In the genomic region with DNA sequence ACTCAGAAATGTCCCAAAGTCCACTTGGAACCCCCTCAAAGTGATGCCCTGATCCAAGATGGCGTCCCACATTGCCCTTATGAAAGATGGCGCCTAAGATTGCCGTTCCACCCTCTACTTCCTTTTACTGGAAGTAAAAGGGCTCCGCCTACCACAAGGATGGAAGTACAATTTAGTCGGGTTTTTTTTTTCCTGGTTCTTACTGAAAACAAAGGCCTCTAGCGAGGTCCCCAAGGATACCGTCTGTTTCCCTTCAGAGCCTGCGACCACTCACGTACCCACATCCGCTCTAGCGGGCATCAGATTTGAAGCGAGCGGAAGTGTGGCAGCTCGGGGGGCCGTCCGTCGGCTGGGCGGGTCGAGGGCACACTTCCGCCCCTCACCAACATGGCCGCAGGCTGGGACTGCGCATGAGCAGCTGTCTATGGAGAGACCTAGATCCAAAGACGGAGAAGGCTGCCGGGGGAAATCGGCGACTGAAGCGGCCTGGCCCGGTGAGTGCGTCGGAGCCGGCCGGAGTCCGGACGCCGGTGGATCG, we compare ENCODE assay signal across 8 mouse cellular contexts. TPM values are rescaled to one million over a fixed set of nuclear protein-coding genes. Genes with fewer than 3 reads are reported as not detected.
DNase-seq lines count a peak whose midpoint lies in the region; ATAC-seq and TF ChIP-seq lines count a peak whose summit lies in the region.

Usf1 (plus strand) TSS at position 367 of the 538 bp plus-strand sequence.

- peaks cover 2% of the 10 kb centered on the region; the same call in 1 of the 2 replicates for H3K79me2 ChIP-seq in heart, adult 2 months (replicated peaks; ENCODE audit: control insufficient read depth, insufficient read depth, low read length)

- no peaks in the 10 kb centered on the region for H3K27me3 ChIP-seq in embryonic facial prominence, embryonic 14.5 days (replicated peaks; ENCODE audit: control insufficient read depth, insufficient read depth, low read length)
- no peaks in the 10 kb centered on the region for H3K27me3 ChIP-seq in heart, adult 2 months (ENCODE audit: control insufficient read depth, insufficient read depth, low read length)
- H3K27me3 ChIP-seq in limb, embryonic 13.5 days: peaks cover 15% of the 10 kb centered on the region; the same call in 1 of the 2 replicates
- peaks cover 17% of the 10 kb centered on the region for H3K27me3 ChIP-seq in midbrain, embryonic 16.5 days (ENCODE audit: control insufficient read depth, insufficient read depth, low read depth, low read length)

- peak; percentile 8; the same call in 1 of the 2 replicates for TF ChIP-seq CTCF in heart, adult 2 months (IDR thresholded peaks at IDR 0.05)

- ATAC-seq in embryonic facial prominence, embryonic 14.5 days (ENCODE audit: low read depth): peak; percentile 98
- peak; percentile 96 for ATAC-seq in limb, embryonic 13.5 days (ENCODE audit: low FRiP score, low read depth)
- peak; percentile 98 for ATAC-seq in midbrain, embryonic 16.5 days

- WGBS in embryonic facial prominence, embryonic 14.5 days: under 1% methylated on average over 36 of the region's 36 CpGs
- WGBS in heart, adult 2 months: under 1% methylated on average over 36 of the region's 36 CpGs
- under 1% methylated on average over 36 of the region's 36 CpGs for WGBS in limb, embryonic 13.5 days
- under 1% methylated on average over 36 of the region's 36 CpGs for WGBS in midbrain, embryonic 16.5 days

- no peaks in the 10 kb centered on the region for H3K9me3 ChIP-seq in embryonic facial prominence, embryonic 14.5 days (ENCODE audit: control insufficient read depth, low read length)
- no peaks in the 10 kb centered on the region for H3K9me3 ChIP-seq in limb, embryonic 13.5 days
- H3K9me3 ChIP-seq in midbrain, embryonic 16.5 days (replicated peaks; ENCODE audit: control insufficient read depth, low read length, poor library complexity, severe bottlenecking): no peaks in the 10 kb centered on the region

- peak within 1 kb of the TSS; percentile 93 for H3K27ac ChIP-seq in embryonic facial prominence, embryonic 14.5 days (replicated peaks; ENCODE audit: low read depth, low read length)
- peak within 1 kb of the TSS; percentile 95 for H3K27ac ChIP-seq in heart, adult 2 months
- peak within 1 kb of the TSS; percentile 88 for H3K27ac ChIP-seq in limb, embryonic 13.5 days
- H3K27ac ChIP-seq in midbrain, embryonic 16.5 days (ENCODE audit: low read length): peak within 1 kb of the TSS; percentile 96

- peaks cover 6% of the 10 kb centered on the region; the same call in 1 of the 2 replicates for H3K4me1 ChIP-seq in embryonic facial prominence, embryonic 14.5 days (ENCODE audit: control insufficient read depth, insufficient read depth, low read length)
- H3K4me1 ChIP-seq in heart, adult 2 months (ENCODE audit: control insufficient read depth, insufficient read depth, low read length): peaks cover 4% of the 10 kb centered on the region
- H3K4me1 ChIP-seq in limb, embryonic 13.5 days: peaks cover 14% of the 10 kb centered on the region
- peaks cover 21% of the 10 kb centered on the region for H3K4me1 ChIP-seq in midbrain, embryonic 16.5 days (ENCODE audit: control insufficient read depth, insufficient read depth, low read length)

- intact Hi-C loops in heart, adult 2 months (cut with DNase I): loop anchor here (1.0 to 5.0 kb wide), 3 partner anchors 41 to 122 kb away; partner anchors contain the start of gene Dedd

- TF ChIP-seq EP300 in heart, adult 2 months (IDR thresholded peaks at IDR 0.05; ENCODE audit: insufficient read depth, low read depth, low read length): peak; percentile 59; the same call in 1 of the 2 replicates

- H3K4me3 ChIP-seq in embryonic facial prominence, embryonic 14.5 days (ENCODE audit: low read depth, low read length): peak within 1 kb of the TSS; percentile 89
- peak within 1 kb of the TSS; percentile 89 for H3K4me3 ChIP-seq in heart, adult 2 months
- peak within 1 kb of the TSS; percentile 94 for H3K4me3 ChIP-seq in limb, embryonic 13.5 days
- peak within 1 kb of the TSS; percentile 91 for H3K4me3 ChIP-seq in midbrain, embryonic 16.5 days (ENCODE audit: low read depth, low read length)

- peak; percentile 96 for DNase-seq in 3T3-L1 (ENCODE audit: low read depth, low spot score)
- DNase-seq in adrenal gland, postnatal 4 days (ENCODE audit: low spot score in 2 of 2): peak; percentile 89 to 92
- DNase-seq in embryonic facial prominence, embryonic 14.5 days (ENCODE audit: low spot score): peak; percentile 98
- peak; percentile 96 for DNase-seq in heart, adult 2 months
- peak; percentile 94 to 95 for DNase-seq in kidney, adult 8-10 months
- DNase-seq in spleen, postnatal 10 days (ENCODE audit: low spot score in 2 of 2): peak; percentile 87 to 95

- H3K36me3 ChIP-seq in embryonic facial prominence, embryonic 14.5 days (ENCODE audit: control insufficient read depth, insufficient read depth, low read length): peaks cover 12% of the 10 kb centered on the region
- H3K36me3 ChIP-seq in heart, adult 2 months (ENCODE audit: control insufficient read depth, insufficient read depth, low read length): no peaks in the 10 kb centered on the region
- peaks cover 10% of the 10 kb centered on the region for H3K36me3 ChIP-seq in limb, embryonic 13.5 days
- peaks cover 7% of the 10 kb centered on the region; the same call in 1 of the 2 replicates for H3K36me3 ChIP-seq in midbrain, embryonic 16.5 days (ENCODE audit: control insufficient read depth, insufficient read depth, low read length)

- peak; percentile 82 for TF ChIP-seq POLR2A in heart, adult 2 months (IDR thresholded peaks at IDR 0.05; ENCODE audit: insufficient read depth, low read depth, low read length)

- peak within 1 kb of the TSS; percentile 63 for H3K4me2 ChIP-seq in embryonic facial prominence, embryonic 14.5 days (ENCODE audit: low read depth, low read length)
- peak within 1 kb of the TSS; percentile 75 for H3K4me2 ChIP-seq in limb, embryonic 13.5 days (replicated peaks)
- H3K4me2 ChIP-seq in midbrain, embryonic 16.5 days (ENCODE audit: low read length): peak within 1 kb of the TSS; percentile 69

- H3K9ac ChIP-seq in embryonic facial prominence, embryonic 14.5 days (ENCODE audit: low read depth, low read length): peak within 1 kb of the TSS; percentile 93
- peak within 1 kb of the TSS; percentile 98 for H3K9ac ChIP-seq in heart, adult 2 months (ENCODE audit: low read depth, low read length)
- H3K9ac ChIP-seq in limb, embryonic 13.5 days: peak within 1 kb of the TSS; percentile 93
- peak within 1 kb of the TSS; percentile 97 for H3K9ac ChIP-seq in midbrain, embryonic 16.5 days (ENCODE audit: low read depth, low read length)

RNA-seq across cellular contexts. Expression of gene Usf1, which starts in this region (rescaled TPM):
- total RNA-seq in adrenal gland, postnatal 4 days (2021): 10 to 100 TPM; 81.4 to 84.8 TPM
- 68.9 and 84.9 TPM in 2 replicates for polyA plus RNA-seq in embryonic facial prominence, embryonic 14.5 days (2014; fragmentation: Nextera tagmentation; extraction: Ambion mirVana)
- total RNA-seq in heart, adult 2 months (2021): 10 to 100 TPM; 38.4 to 46.6 TPM
- polyA plus RNA-seq in heart, adult 2 months (2012; rRNA removed): 47.8 and 64.2 TPM in 2 replicates
- 102 and 118 TPM in 2 replicates for polyA plus RNA-seq in limb, embryonic 13.5 days (2015; fragmentation: Nextera tagmentation; extraction: Ambion mirVana)
- polyA plus RNA-seq in midbrain, embryonic 16.5 days (2015; fragmentation: Nextera tagmentation; extraction: Ambion mirVana): 197 and 201 TPM in 2 replicates

Comparison
In these comparisons a context has a peak if more than half of its experiments do, and no peak if none do; other contexts are left out.
1. Peak in every context shown above with its lines: DNase-seq, ATAC-seq, H3K4me3 ChIP-seq and H3K27ac ChIP-seq.